Mouse (Mus musculus) CH12.LX (cell line): ENCODE results near the gene Cplx2.

Source experiments
- CHD1 ChIP-seq: IDR thresholded peaks from 2 replicates; pipeline ENCODE4 v1.6.1; 2012; ENCODE audit warnings: low read depth, low read length, improper control_type of control experiment, inconsistent platforms
- CTCF ChIP-seq, 2 experiments: IDR thresholded peaks in 1 of 2; conservative IDR thresholded peaks in 1 of 2; 2 replicates each; pipeline ENCODE4 v1.5.1; 2011 to 2012; ENCODE audit warnings: low read depth in 2 of 2, low read length in 2 of 2, improper control_type of control experiment in 1 of 2, inconsistent platforms in 1 of 2, mild to moderate bottlenecking in 1 of 2, moderate library complexity in 1 of 2
- IRF4 ChIP-seq: IDR thresholded peaks from 2 replicates; pipeline ENCODE4 v1.6.1; 2014; ENCODE audit warnings: low read depth, mild to moderate bottlenecking, inconsistent platforms, low read length, improper control_type of control experiment
- MYC ChIP-seq: IDR thresholded peaks from 2 replicates; pipeline ENCODE4 v1.6.1; 2011; ENCODE audit warnings: low read depth, mild to moderate bottlenecking, improper control_type of control experiment, low read length
- POLR2A ChIP-seq: IDR thresholded peaks from 2 replicates; pipeline ENCODE4 v1.6.1; 2011; ENCODE audit warnings: low read depth, mild to moderate bottlenecking, improper control_type of control experiment, low read length

GRCm38 (mm10) chr13:54415059-54415458, 43.9 kb downstream of the Cplx2 start:
- no peak for TF ChIP-seq POLR2A
- TF ChIP-seq CTCF (conservative IDR thresholded peaks at IDR 0.05 in 1 of 2, IDR thresholded peaks at IDR 0.05 in 1 of 2; ENCODE audit: low read depth in 2 of 2, low read length in 2 of 2): no peak
- TF ChIP-seq MYC: no peak
- no peak for TF ChIP-seq IRF4
- no peak for TF ChIP-seq CHD1
